Mouse (Mus musculus) layer of hippocampus, adult 11-12 months (tissue): ENCODE results near the gene Stmnd1.
"Not testable (repeated sequence)": the region's sequence is repeated elsewhere in the genome, so short reads cannot be mapped to it uniquely, and the experiment has no call there.

Source experiments
- DNase-seq: peaks from one replicate; pipeline ENCODE4 v3.0.0; 2022; ENCODE audit warnings: low spot score

Stmnd1 gene

DNA sequence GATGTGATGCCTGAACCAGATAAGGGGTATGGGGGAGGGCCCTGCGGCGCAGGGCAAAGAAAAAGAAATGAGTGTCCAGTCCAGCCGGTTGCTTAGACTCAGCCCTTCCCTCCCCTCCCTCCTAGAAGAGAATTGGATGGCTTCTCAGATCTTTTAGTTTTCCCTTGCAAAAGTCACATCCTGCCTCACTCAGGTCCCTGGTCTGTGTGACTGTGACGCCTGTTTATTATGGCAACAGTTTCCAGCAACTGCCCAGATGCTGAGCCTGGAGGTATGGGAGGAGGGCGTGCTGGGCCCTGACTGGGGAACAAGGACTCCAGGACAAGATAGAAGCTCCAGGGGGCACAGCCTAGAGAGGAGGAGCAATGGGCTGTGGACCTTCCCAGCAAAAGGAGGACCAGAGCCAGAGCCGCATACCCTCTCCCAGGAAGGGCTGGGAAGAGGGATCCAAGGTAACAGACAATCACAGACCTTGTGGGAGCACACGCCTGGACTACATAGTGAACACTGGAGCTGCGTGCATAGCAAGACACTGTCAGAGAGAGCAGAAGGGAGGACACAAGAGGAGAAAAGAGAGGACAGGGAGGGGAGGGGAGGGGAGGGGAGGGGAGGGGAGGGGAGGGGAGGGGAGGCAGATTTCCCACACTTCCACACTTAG, at the start of gene Stmnd1:
Stmnd1 (plus strand) TSS at position 269 of the 658 bp plus-strand sequence.
- no peak for DNase-seq

DNA sequence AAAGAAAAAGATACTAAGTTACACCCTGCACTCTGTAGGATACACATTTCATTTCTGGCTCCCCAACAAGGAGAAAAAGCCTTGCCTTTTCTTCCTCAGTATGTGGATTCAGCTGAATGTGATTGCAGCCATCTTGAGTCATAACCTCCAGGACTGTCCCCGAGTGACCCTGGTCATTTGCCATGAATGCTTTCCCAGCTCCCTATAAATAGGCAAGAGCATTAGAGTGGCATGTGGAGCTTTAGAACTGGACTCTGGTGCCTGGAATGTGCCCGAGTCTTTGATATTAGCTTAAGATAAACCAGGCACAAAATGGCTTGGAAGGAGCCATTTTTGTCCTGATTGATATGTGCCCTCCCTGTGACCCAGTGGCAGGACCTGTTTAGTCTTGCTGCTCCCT, 46.6 kb upstream of the Stmnd1 start:
- no peak for DNase-seq

DNA sequence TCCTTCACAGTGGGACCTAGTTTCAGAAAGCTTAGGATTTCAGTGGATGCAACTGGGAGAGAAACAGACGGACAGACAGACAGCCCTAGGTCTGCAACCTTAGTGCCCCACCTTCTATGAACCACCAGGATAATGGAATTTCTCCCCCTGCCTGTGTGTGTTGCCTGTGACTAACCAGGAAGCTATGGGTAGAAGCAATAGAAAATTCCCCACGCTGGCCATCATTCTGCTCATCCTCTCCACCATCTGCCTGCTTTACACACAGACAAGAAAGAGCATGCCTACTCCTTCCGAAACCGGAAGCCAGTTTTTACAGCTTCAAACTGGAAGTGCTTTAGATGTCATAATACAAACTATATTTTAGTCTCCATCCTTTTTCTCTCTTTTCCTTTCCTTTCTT, 46.0 kb upstream of the Stmnd1 start:
- DNase-seq, result peak; percentile 26

DNA sequence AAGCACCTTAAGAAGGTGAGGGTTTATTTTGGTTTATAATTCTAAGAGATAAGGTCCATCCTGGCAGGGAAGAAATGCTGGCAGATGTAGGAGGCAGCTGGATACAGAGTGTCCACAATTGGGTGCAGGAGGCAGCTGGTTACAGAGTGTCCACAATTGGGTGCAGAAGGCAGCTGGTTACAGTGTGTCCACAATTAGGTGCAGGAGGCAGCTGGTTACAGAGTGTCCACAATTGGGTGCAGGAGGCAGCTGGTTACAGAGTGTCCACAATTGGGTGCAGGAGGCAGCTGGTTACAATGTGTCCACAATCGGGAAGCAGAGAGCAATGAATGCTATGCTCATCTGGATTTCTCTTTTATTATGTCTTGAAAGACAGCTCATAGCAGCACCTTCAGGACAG, 44.8 kb upstream of the Stmnd1 start:
- not testable (repeated sequence) for DNase-seq

DNA sequence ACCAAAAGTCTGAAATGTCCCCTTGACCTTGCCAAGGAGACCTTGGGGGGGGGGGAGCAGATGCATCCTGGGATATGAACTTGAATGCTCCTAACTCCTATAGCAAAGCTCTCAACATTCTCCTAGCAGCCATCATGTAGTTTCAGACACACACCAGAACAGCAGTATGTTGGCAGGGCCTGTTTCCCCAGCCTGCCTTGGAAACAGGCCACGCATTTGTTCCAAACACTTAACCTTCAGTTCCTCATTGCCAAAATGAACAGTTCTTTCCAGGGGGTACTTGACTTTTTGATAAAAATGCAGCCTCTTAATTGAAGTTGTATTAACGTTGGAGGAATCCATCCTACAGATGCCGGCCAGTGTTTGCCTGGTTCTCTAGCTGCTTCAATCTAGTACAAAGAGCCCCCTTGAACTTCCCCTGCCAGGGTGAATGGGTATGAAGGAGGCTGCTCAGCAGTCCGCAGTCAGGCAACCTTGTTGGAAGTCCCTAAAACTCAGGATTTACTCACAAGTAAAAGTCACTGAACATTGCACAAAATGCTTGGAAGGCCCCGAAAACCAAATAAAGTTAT, 41.9 kb upstream of the Stmnd1 start:
- peak; percentile 26 for DNase-seq

DNA sequence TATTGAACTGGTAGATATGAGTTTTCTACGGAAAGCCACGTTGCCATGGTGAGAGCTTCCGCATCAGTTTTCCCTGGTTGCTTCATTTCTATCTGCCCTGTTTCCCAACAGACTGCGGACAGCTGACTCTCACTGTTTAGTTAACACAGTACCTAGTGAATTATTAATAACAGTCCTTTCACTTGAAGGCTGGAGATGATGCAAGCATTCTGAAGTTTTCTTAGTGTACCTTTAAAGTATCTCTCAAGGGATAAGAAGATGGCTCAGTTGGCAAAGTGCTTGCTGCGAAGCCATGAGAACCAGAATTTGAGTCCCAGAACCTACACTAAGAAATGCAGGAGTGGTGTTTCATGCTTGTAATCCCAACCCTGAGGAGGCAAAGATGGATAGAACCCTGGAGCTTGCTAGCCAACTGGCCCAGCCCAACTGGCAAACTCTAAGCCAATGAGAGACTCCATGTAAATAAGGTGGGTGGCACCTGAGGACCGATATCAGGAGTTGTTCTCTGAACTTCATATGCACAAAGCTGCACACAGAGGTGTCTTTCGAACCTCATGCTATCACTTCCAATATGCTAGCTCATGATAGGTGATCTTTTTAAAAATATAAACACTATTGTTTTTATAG, 35.7 kb upstream of the Stmnd1 start:
- DNase-seq, result no peak

DNA sequence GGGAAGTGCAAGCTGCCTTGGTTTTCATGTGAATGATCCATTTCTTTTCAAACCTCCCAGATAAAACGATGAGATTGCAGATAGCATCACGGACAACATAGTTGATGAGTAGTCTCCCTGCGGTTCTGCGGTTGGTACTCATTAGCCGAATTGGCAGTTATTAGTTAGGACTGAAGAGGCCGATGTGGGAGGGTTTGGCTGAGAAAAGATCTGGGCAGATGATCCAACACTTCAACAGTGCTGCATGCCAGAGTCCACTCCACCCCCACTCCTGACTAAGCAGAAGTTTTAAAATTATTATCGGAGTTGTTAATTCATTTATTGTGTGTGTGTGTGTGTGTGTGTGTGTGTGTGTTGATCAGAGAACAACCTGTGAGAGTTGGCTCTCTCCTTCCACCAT, 34.7 kb upstream of the Stmnd1 start:
- peak; percentile 58 for DNase-seq

DNA sequence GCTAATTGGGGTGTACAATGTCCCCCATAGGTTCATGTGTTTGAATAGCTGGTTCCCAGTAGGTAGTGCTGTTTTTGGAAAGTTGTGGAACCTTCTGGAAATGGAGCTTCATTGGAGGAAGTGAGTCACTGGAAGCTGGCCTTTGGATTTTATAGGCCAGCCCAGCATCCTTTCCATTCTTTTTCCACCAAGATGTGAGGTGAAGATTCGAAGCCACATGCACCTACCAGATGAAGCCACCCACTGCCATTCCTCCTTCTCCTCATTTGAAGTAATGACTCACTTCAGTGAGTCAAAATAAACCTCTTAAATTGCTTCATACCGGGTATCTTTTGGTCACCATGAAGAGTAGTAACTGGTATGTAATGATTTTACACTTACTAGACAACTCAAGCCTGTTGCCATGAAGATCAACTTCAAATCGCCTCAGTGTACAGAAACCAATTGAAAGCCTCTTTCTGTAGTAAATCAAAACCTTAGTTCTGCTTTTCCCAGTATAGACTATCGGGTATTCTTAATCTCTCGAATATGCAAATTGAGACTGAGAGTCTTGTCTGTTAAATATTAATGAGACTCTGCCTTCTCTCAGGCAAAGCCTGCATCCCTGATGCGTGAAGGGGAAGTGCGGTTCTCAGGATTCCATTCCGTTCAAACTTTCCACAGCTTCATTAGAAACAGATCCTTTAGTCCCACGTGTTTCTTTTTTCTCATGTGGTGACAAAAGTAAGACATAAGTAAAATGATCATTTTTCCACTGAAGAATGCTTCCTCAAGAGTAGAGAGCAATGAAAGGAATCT, 31.9 kb upstream of the Stmnd1 start:
- DNase-seq, result no peak

DNA sequence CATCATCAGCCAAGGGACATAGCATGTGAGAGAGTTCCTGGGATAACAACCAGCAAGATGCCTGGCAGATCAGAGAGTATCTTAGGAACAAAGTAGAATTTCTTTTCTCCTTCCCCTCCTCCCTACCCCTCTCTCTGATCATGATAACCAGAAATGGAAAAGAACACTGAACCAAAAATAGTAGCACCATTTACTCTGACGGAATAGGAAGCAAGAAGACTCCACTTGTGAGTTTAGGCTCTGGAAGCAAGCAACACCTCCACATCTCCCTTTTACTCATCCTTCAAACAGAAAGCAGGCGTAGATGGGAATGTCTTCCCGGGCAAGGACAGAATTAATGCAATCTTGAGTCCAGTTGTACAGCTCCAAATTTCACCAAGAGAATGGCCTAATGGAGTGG, 19.8 kb upstream of the Stmnd1 start:
- DNase-seq, result no peak

DNA sequence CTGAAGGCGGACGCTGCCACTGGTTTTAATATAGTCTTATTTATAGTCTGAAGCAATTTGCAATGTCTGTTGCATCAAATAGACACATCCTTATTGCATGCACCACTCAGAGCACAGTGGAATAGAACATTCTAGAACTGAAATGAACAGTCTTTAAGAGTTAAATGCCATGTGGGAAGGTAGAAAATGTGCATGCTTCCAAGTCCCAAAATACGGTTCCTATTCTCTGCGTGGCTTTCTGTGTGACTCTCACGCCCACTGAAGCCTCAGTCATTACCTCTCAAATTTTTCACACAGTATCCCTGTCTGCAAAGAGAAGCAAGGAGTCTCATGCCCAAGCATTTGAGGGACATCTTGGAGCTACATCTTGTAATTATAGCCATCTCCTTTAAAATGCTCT, 19.4 kb upstream of the Stmnd1 start:
- no peak for DNase-seq

DNA sequence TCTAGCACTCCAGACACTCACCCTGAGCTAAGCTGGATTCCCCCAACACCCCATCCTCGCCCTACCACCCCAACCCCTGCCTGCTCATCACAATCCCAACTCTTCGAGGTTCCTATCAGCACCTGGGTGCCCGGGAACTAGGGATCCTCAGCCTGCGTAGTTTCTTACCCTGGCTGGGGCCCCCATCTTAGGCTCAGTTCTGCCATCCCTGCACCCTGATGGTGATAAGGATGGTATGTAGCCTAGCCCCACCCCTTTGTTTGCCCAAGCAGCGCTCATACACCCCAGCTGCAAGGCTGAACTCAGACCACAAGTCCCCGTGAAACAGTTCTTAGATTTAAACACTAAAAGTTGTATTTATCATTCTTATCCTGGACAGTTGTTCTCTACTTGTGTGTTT, 17.9 kb upstream of the Stmnd1 start:
- DNase-seq, result no peak

DNA sequence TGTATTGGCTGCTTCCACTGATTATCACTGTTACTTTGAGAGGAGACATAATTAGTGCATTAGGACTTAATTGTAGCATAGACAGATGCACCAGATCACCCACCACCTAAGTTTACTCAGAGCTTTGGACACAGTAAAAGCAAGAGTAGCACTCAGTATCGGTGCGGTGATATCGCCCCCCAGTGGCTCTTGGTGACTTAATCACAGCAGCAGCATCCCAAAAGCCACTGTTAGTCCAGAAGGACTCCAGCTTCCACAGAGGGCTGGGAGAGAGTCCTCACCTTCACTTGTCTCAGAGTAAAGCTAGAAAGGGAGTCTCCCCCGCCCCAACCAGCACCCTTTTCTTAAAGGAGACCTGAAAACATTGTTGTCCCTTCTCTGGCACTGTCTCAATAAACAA, 15.7 kb upstream of the Stmnd1 start:
- peak; percentile 78 for DNase-seq

DNA sequence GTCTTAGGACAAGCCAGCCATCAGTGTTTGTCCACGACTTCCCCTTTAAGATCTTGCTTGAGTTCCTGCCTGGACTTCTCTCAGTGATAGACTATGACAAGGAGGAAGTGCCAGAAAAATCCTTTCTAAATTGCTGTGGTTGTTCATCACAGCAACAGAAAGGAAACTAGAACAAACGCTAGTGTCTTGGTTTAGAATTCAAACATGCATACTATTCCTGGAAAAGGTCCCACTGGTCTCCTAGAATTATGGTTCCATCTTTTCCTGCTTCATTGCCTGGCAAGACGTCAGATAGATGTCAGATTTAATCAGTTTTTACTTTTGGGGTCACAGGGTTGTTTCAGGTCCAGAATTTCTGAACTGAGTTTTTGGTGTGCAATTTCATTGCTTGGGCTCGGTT, 14.0 kb upstream of the Stmnd1 start:
- no peak for DNase-seq

DNA sequence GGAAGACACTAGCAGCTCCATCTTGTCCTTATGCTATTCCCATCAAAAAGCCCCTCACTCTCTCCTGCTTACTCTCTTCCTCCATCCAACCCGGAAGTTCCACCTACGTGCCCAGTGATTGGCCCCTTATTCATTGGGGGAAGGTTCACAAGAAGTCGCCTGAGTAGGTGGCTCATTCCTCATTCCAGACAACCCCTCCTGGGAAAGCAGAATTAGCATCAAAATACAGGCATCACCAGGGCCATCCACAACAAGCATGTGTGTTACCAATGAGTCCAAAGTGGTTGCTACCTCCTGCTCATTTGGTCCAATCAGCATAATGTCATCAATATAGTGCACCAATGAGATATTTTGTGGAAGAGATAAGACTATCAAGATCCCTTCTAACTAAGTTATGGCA, 12.3 kb upstream of the Stmnd1 start:
- DNase-seq, result no peak

DNA sequence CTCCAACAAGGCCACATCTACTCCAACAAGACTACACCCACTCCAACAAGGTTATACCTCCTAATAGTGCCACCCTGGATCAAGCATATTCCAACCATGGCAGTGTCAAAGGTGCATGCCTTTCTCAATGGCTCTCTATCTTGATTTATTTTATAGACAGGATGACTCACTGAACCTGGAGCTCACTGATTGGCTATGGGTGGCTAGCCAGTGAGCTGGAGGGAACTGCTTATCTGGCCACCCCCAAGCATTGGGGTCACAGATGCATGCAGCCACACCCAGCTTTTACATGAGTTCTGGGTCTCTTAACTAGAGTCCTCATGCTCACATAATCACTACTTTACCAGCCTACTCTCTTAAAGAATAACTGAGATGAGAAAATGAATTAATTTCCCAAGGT, 5.7 kb upstream of the Stmnd1 start:
- DNase-seq, result no peak

DNA sequence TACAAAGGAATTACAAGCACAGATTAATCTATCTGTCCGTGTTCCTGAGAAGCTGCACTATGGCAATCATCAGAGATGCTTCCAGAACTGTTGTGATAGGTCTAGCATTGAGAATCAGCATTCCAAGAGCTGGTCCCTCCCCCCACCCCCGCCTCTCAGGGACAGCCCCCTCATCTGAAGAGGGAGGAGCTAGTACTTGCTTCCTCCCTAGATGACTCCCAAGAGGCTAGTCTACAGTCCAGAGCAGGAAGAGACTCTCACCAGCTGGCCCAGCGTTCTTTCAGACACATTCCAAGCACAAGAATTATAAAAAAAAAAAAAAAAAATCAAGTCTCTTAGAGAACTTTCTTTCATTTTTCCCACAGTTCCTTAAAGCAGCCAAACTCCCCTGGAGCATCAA, 5.2 kb upstream of the Stmnd1 start:
- no peak for DNase-seq

DNA sequence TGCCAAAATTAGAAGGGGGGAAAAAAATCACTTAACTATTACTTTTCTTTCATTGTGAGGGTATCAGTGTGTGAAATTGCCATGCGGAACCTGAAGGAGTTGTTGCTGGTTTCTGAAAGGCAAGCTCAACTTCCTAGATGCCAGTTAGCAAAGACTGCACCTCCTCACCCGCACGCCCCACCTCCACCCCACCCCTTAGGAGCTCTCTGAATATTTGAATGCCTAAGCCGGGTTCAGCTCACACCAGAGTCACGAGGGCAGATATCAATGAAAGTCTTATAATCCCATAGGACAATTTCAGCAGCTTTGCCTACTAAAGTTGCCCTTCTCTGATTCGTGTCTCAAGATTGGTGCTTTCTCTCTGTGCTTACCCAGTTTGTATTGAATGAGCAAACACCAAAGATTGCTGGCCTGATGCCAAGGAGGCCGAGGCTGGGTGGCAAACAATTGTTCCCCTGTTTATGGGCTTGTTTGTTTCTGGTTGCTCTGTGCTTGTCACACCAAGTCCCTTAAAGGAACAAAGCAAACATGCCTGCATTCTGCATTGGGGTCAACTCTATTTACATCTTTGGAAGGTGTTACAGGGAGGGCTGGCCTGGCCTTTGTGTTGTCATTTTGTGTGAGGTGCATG, 4.6 kb upstream of the Stmnd1 start:
- peak; percentile 69 for DNase-seq

DNA sequence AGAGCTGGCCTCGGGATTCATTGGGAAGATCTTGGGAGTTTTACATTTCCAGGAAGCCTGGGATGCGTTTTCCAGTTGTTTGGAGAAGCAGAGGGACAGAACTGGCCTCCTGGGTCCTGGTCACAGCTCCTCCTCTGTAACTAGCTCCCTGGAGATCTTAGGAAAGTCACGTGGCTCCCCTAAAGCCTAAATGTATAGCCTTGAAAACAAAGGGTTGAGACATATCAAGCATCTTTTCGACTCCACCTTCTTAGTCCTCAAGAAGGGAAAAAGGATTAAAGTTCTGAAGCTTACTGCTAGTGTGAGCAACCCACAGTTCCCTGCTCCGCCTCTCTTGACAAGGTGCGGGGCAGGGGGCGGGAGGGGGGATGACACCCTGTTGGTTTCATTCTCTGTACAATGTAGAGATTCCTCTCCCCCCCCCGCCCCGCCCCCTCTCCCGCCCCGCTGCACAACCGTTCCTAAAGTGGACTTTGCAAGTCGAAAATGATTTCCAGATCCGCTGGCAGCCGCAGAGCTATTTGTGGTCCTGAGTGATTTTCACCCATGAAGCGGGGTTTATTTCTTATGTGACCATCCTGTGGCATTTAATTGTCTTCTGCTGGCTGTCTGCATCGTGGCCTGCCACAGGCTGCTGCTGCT, 589 bp upstream of the Stmnd1 start:
- no peak for DNase-seq

DNA sequence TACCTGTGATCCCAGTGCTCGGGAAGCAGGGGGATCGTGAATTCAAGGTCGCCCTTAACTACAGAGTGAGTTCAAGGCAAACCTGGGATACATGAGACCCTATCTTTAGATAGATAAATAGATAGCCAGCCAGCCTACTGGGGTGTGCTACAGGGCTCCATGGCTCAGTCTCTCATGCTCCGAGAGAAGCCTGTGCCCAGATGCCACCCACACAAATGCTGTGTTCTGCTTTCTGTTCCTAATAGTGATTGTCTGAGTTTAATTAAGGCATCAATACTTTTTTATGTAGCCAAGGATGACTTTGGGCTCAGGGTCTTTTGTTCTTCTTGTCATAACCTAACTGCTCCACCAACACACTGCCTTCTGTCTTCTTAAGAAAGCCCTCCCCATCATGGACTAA, 2.2 kb downstream of the Stmnd1 start:
- peak; percentile 57 for DNase-seq

DNA sequence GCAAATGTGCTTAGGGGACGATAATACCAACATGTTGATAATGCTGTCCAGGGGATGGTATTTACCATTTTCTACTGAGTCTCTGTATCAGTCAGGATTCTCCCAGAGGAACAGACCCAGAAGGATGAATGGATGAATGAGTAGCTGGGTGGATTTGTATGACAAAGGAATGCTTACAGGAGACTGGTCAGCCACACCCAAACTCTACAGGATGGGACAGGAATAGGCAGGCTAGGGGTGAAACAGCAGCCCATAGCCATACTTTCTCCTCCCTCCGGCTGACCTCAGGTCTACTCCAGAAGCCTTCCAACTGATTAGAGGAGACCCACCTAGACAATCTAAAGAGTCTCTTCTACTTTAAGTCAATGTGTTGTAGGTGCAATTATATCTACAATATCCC, 9.0 kb downstream of the Stmnd1 start:
- no peak for DNase-seq

DNA sequence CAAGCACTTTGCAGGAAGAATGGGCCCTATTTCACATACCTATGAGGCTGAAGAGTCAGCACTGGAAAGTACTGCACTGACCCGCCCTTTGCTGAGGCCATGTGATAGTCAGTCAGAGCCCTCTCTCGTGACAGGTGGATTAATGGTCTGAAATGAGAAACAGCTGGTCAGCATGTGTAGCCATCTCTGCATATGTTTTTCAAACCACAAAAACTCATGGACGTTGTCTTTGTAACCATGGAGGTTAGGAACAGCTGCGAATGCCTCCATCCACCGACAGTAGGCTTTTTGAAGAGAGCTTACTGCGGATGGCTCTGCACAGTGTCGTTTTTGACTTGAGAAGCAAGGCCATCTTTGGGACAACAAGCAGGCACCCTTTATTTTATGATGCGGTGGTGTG, 14.3 kb downstream of the Stmnd1 start:
- no peak for DNase-seq

DNA sequence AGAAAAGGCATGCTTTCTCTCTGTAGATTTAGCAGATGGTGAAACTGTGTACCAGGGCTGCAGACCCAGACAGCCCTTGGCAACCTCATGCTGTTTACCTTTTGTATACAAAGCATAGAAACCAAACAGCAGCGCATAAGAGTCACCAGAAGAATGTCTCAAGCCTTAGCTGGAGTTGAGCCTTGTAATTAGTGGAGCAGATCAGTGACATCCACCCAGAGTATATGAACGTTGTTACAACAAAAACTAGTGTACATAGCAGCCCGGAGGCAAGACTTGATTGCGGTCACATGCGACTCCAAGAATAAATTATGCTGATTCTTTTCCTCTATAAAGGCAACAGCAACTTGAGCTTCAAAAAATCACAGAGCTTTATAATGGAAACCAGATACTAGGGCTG, 14.9 kb downstream of the Stmnd1 start:
- no peak for DNase-seq
